Mouse (Mus musculus) kidney, embryonic 15.5 days (tissue): ENCODE data around the gene Zfp763. TPM values are rescaled to one million over a fixed set of nuclear protein-coding genes. Genes with fewer than 3 reads are reported as not detected.
"Not testable (repeated sequence)": the region's sequence is repeated elsewhere in the genome, so short reads cannot be mapped to it uniquely, and the experiment has no call there.

ENCODE experiments used
- ATAC-seq: fragments of 200-750 bp; cut with Nextera tagmentation; replicated peaks from 2 replicates; pipeline ENCODE4 v1.8.0; 2017; ENCODE audit warnings: moderate TSS enrichment; ENCODE audit not compliant: low FRiP score
- H3K27ac ChIP-seq: fragments of 300-500 bp; sonication (generic); 2 replicates; pipeline ENCODE4 v1.5.1; 2015; ENCODE audit warnings: mild to moderate bottlenecking, inconsistent platforms
- H3K27me3 ChIP-seq: fragments of 300-500 bp; sonication (generic); 2 replicates; pipeline ENCODE4 v1.6.1; 2015; ENCODE audit warnings: inconsistent platforms
- H3K36me3 ChIP-seq: fragments of 300-500 bp; sonication (generic); 2 replicates; pipeline ENCODE4 v1.6.1; 2015; ENCODE audit warnings: inconsistent platforms
- H3K4me1 ChIP-seq: fragments of 300-500 bp; sonication (generic); 2 replicates; pipeline ENCODE4 v1.6.1; 2015; ENCODE audit warnings: inconsistent platforms
- H3K4me2 ChIP-seq: fragments of 300-500 bp; sonication (generic); 2 replicates; pipeline ENCODE4 v1.6.1; 2015; ENCODE audit warnings: moderate library complexity, mild to moderate bottlenecking, inconsistent platforms
- H3K4me3 ChIP-seq: fragments of 300-500 bp; sonication (generic); replicated peaks from 2 replicates; pipeline ENCODE4 v1.5.1; 2015; ENCODE audit warnings: mild to moderate bottlenecking, inconsistent platforms
- H3K9ac ChIP-seq: fragments of 300-500 bp; sonication (generic); 2 replicates; pipeline ENCODE4 v1.6.1; 2015; ENCODE audit warnings: mild to moderate bottlenecking, inconsistent platforms
- H3K9me3 ChIP-seq: fragments of 300-500 bp; sonication (generic); replicated peaks from 2 replicates; pipeline ENCODE4 v1.6.1; 2016; ENCODE audit warnings: inconsistent platforms
- WGBS: fragments of 180-500 bp; shearing (Covaris S2); methylation state at CpG from one replicate; pipeline ENCODE4 v1.1.7; 2015; ENCODE audit warnings: mixed read lengths; 5-methylcytosine and 5-hydroxymethylcytosine counted together
- polyA plus RNA-seq: library from polyadenylated mRNA; unstranded; fragments of >200 nt; fragmentation: Nextera tagmentation; extraction: Ambion mirVana; gene quantifications from 2 replicates; pipeline ENCODE4 v1.2.1, GENCODE M21; 2015

Gene Zfp763
- polyA plus RNA-seq, result 13.9 and 14.9 TPM in 2 replicates

DNA sequence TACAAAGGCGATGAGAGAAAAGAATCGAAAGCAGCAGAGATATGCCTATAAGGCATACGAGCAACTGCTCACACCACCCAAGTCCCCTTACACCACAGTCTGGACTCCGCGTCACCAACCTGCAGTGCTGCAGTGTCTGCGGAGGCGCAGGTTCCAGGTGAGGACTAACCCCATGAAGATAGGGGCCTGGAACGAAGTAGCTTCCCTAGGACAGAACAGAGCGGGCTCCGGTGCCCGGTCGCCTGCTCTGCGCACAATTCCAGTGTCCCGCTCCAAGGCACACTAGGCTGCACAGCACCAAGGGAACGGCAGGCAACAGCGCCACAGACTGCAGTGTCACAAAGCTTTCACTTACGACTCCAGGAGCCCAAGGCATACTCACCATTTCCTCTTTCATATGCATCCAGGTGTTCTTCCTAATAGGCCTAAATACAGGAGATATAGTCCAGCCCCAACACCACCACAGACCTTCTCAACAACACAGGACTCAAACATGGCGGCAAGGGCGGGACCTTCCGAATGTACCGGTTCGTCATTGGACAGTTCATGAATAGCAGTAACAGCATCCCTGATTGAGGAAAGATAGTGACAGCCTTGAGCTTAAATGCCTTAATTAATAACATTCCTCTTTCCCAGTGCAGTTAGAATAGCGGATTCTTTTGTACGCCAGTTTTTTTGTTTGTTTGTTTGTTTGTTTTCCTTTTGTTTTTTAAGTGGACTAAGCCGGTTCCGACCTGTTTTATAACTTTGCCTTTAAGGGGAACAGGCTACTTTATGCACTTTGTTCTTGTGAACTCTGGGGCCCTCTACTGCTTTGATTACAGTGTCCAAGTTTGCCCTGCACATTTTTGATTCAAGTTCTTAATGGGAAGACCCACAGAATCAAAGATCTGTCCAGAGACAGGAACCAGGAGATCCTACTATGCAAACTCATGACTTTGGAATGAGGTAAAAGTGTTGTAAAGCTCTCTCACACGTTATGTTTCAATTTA, at the start of gene Zfp763:
TSS of gene Zfp763 (minus strand) at position 503 of the 992 bp plus-strand sequence.
- no peaks in the 10 kb centered on the region for H3K27me3 ChIP-seq
- H3K4me3 ChIP-seq, result peak within 1 kb of the TSS; percentile 77
- 0 out of 2 replicates have a peak, but pooled peaks cover 3% of the 10 kb centered on the region for H3K9me3 ChIP-seq
- peak within 1 kb of the TSS; percentile 54 for H3K4me2 ChIP-seq
- H3K27ac ChIP-seq, result peak within 1 kb of the TSS; percentile 92
- peak; percentile 98 for ATAC-seq
- 3% methylated on average over 27 of the region's 27 CpGs for WGBS
- peak within 1 kb of the TSS; percentile 79 for H3K9ac ChIP-seq
- H3K36me3 ChIP-seq, result no peaks in the 10 kb centered on the region
- 0 out of 2 replicates have a peak, but pooled peaks cover 5% of the 10 kb centered on the region for H3K4me1 ChIP-seq

DNA sequence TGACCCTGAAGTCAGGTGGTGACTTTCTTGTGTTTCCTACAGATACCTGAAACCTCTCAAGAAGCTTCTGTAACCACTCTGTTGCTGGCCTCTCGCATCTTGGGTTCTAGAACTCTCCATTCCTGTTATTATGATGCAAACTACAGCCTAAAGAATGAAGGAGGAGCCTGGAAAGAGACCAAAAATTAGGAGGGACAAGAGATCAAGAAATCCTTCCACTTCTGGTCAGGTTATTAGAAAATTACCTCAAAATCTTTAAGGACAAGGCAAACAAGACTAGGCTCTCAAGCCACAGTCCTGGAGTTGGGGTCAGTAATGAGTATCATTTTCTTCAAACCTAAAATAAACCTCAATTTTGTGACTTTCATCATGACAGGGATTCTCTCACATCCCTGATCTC, 34.8 kb upstream of the Zfp763 start, which contains the start of gene 4921501E09Rik:
TSS of gene 4921501E09Rik (minus strand) at position 101 of the 400 bp plus-strand sequence.
- no peak for ATAC-seq
- Histone ChIP-seq H3K27ac (no peak within 1 kb of the TSS), H3K9ac (no peak within 1 kb of the TSS), H3K4me2 (no peak within 1 kb of the TSS), H3K27me3 (no peaks in the 10 kb centered on the region), H3K36me3 (no peaks in the 10 kb centered on the region), H3K4me3 (no peak within 1 kb of the TSS), H3K9me3 (no peaks in the 10 kb centered on the region), H3K4me1 (no peaks in the 10 kb centered on the region)
- 64% methylated on average over 1 of the region's 1 CpGs for WGBS

DNA sequence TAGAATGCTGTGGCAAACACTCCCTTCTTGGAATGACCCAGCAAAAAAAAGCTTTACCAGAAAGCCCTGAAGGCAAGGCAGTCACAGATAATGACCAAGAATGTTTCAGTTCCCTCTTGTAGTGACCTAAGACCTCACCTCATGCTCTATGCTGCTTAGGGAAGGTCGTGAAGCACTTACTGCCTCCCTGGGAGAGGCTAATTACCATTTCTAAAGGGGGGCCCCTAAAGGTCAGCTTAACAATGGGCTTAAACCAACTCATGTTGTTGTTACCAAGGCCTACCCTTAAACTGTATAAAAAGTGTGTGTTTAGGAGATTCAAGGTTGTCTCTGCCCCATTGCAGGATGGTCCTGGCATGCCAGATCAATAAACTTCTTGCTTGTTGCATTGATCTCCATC, 29.8 kb upstream of the Zfp763 start:
- Histone ChIP-seq H3K4me2 (no peak overlapping the region), H3K27me3 (no peaks in the 10 kb centered on the region), H3K9me3 (no peaks in the 10 kb centered on the region), H3K4me3 (no peak overlapping the region), H3K9ac (no peak overlapping the region), H3K36me3 (no peaks in the 10 kb centered on the region), H3K4me1 (no peaks in the 10 kb centered on the region), H3K27ac (no peak overlapping the region)
- WGBS, result 0% methylated on average over 1 of the region's 1 CpGs
- no peak for ATAC-seq

DNA sequence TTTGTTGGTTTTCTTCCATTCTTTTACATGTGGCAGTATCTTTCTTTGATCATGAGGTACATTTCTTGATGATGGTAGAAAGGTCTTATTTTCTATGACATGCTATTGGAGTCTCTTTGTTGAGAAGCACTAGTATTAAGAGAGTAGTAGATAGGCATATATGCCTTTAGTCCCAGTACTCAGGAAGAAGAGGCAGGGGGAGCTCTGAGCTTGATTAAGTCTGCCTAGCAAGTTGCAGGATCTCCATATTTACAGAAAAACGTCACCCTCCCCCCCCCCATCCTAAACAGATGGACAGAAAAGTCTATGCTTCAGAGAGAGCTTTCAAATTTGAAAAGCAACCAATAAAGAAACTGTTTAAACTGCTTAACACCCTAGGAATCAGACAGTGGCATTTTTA, 25.6 kb upstream of the Zfp763 start:
- Histone ChIP-seq H3K9ac (no peak overlapping the region), H3K9me3 (no peaks in the 10 kb centered on the region), H3K27ac (no peak overlapping the region), H3K36me3 (no peaks in the 10 kb centered on the region), H3K4me3 (no peak overlapping the region), H3K4me2 (no peak overlapping the region), H3K4me1 (no peaks in the 10 kb centered on the region), H3K27me3 (no peaks in the 10 kb centered on the region)
- no peak for ATAC-seq
- WGBS, result 13% methylated on average over 1 of the region's 1 CpGs

DNA sequence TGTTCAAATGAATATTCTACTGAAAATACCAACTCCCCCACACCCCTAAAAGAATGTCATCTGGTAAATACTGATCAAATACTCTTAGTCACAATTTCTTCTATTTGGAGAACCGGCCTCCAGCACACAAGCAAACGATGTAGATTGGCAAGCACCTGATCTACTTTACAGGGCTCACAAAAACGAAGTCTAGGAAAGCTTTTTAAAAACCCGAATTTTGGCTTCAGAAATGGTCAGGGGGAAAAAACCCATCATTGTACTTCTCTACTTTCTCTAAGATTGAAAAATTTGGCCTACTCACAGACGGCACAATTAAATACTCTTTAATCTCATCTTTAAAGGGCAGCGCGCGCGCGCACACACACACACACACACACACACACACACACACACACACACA, 826 bp downstream of the Zfp763 start:
- no peak for ATAC-seq
- WGBS, result 9% methylated on average over 10 of the region's 10 CpGs
- Histone ChIP-seq H3K9ac (peak overlapping the region; percentile 79), H3K4me1 (0 out of 2 replicates have a peak, but pooled peaks cover 5% of the 10 kb centered on the region), H3K9me3 (peaks cover 6% of the 10 kb centered on the region), H3K36me3 (peaks cover 6% of the 10 kb centered on the region), H3K4me2 (peak overlapping the region; percentile 54), H3K4me3 (peak overlapping the region; percentile 77), H3K27ac (no peak overlapping the region), H3K27me3 (no peaks in the 10 kb centered on the region)

DNA sequence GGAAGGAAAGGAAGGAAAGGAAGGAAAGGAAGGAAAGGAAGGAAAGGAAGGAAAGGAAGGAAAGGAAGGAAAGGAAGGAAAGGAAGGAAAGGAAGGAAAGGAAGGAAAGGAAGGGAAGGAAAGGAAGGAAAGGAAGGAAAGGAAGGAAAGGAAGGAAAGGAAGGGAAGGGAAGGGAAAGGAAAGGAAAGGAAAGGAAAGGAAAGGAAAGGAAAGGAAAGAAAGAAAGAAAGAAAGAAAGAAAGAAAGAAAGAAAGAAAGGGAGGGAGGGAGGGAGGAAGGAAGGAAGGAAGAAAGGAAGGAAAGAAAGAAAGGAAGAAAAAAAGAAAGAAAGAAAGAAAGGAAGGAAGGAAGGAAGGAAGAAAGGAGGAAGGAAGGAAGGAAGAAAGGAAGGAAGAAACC, 12.8 kb downstream of the Zfp763 start:
- H3K4me3 ChIP-seq, H3K4me2 ChIP-seq, H3K9ac ChIP-seq, ATAC-seq, H3K27me3 ChIP-seq, H3K27ac ChIP-seq, H3K4me1 ChIP-seq: not testable (repeated sequence)
- H3K9me3 ChIP-seq, result peaks cover 67% of the 10 kb centered on the region
- peaks cover 85% of the 10 kb centered on the region for H3K36me3 ChIP-seq

DNA sequence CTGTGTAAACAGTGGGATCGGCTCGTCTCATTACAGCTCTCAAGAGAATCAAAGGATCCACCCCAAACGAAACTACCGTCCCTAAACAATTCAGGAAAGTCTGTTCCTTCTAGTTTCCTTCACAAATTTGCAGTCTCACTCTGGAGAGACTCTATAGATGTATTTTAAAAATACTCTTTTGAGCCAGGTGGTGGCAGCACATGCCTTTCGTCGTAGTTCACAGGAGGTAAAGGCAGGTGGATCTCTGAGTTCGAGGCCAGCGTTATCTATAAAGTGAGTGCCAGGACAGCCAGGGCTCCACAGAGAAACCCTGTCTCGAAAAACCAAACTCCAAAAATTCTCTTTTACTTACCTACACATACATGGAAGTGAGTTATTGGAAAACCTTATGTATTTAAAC, 24.9 kb downstream of the Zfp763 start:
- peaks cover 9% of the 10 kb centered on the region for H3K9me3 ChIP-seq
- H3K4me3 ChIP-seq, result no peak overlapping the region
- no peaks in the 10 kb centered on the region for H3K4me1 ChIP-seq
- ATAC-seq, result no peak
- no peak overlapping the region for H3K4me2 ChIP-seq
- H3K27me3 ChIP-seq, result no peaks in the 10 kb centered on the region
- WGBS, result 48% methylated on average over 9 of the region's 9 CpGs
- peaks cover 24% of the 10 kb centered on the region for H3K36me3 ChIP-seq
- no peak overlapping the region for H3K27ac ChIP-seq
- no peak overlapping the region for H3K9ac ChIP-seq

DNA sequence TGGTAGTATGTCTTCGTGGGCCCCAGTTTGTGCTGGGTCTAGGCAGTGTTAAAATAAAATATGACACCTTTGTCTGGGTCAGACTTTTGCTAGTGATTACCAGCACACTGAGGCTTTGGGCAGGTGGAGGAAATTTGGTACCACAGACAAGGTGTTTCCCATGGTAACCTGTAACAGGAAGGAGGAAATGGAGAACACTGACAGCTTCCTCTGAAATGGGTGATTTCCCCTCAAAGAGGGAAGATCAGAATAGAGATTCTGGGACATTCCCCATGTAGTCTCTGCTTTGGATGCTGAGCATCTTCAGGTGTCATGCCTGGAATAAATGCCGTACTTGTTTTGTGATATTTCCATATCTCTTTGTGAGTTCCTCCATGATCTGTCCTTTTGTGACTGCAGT, 34.7 kb downstream of the Zfp763 start:
- Histone ChIP-seq H3K27ac (no peak overlapping the region), H3K9ac (no peak overlapping the region), H3K36me3 (peaks cover 65% of the 10 kb centered on the region), H3K4me2 (no peak overlapping the region), H3K4me3 (no peak overlapping the region), H3K4me1 (peaks cover 6% of the 10 kb centered on the region), H3K9me3 (peaks cover 8% of the 10 kb centered on the region), H3K27me3 (no peaks in the 10 kb centered on the region)
- no peak for ATAC-seq
- WGBS, result 89% methylated on average over 2 of the region's 2 CpGs

DNA sequence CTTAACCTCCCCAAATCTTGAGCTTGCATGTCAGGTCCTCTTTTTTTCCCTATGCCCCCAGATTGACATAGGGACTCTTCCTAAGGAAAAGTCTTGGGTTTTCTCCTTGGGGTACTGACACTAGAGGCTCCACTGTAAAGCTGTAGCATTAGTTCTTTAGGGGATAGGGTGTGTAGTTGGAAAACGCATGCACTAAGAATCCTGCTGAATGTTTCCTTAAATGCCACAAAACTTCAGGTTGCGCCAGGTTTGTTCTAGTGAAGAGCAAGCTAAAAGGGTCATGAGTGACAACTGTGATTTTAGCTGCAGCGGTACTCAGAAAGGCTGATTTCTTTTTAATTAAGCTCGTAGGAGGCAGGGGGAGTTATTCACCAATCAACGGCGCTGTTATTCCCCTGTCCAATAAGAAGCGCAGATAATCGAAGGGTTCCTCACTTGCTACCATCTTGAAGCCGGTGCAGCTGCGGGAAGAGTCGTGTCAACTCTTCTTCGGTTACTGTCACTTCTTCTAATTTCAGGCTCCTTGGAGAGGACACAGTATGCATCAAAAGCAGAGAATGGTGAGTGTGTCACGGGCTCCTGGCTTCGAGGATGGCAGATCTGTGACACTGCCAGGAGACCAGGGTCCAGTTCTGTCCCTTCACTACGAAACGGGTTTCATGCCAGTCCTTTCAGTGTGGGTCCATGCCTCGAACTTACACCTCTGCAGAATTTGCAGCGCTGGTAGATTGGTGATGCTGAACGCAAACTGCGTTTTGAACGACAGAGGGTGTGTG, 40.3 kb downstream of the Zfp763 start, which contains the start of gene Zfp952:
TSS of gene Zfp952 (plus strand) at position 431 of the 776 bp plus-strand sequence.
- Histone ChIP-seq H3K27ac (peak within 1 kb of the TSS; percentile 74), H3K9me3 (no peaks in the 10 kb centered on the region), H3K27me3 (no peaks in the 10 kb centered on the region), H3K4me3 (peak within 1 kb of the TSS; percentile 83), H3K9ac (peak within 1 kb of the TSS; percentile 63), H3K4me1 (peaks cover 9% of the 10 kb centered on the region), H3K4me2 (peak within 1 kb of the TSS; percentile 77), H3K36me3 (peaks cover 26% of the 10 kb centered on the region)
- WGBS, result 2% methylated on average over 21 of the region's 21 CpGs
- peak; percentile 97 for ATAC-seq

DNA sequence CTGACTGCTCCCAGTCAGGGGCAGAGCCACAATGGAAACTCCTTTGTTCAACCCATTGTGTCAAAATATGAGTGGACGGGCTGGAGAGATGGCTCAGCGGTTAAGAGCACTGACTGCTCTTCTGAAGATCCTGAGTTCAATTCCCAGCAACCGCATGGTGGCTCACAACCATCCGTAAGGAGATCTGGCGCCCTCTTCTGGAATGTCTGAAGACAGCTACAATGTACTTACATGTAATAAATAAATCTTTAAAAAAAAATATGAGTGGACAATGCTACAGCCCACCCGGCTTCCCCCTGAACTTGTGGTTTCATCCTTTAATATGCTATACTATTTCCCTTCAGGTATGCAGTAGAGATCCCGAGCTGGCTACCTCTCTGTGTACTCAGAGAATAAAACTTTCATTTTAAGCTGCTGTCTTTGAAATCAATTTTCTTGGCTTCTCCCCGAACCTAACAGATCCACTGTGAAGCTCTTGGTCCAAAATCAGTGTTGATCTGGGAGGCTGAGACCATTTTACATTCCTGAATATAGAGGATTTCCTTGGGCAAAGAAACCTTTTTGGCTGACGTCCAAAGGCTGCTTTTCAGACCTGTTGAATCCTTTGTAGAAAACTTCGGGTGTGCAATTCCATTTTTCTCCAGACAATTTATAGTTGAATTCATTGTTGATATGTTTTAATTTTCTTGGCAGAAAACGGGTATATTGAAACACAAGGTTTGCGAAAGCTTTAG, 41.1 kb downstream of the Zfp763 start:
- Histone ChIP-seq H3K4me2 (peak overlapping the region; percentile 77), H3K27me3 (no peaks in the 10 kb centered on the region), H3K36me3 (peaks cover 26% of the 10 kb centered on the region), H3K4me1 (peaks cover 9% of the 10 kb centered on the region), H3K27ac (no peak overlapping the region), H3K4me3 (peak overlapping the region; percentile 83), H3K9me3 (no peaks in the 10 kb centered on the region), H3K9ac (no peak overlapping the region)
- 70% methylated on average over 12 of the region's 12 CpGs for WGBS
- no peak for ATAC-seq

DNA sequence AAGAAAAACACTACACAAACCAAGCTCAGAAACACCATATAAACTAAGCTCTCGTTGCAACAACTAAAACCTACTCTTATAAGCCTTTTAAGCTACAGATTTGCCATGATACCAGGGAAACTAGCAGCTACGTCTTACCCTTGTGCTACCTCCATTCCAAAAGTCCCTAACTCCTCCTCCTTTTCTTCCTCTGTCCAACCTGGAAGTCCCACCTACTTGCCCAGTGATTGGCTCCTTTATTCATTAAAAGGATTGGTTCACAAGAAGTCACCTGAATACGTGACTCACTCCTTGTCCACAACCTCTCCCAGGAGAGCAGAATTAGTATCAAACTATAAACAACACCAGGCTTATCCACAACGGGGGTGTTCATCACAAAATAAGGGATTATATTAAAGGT, 46.9 kb downstream of the Zfp763 start:
- WGBS, result 80% methylated on average over 4 of the region's 4 CpGs
- no peak for ATAC-seq

More for the DNA sequence above, 46.9 kb downstream of the Zfp763 start:
- Histone ChIP-seq H3K4me2 (no peak overlapping the region), H3K4me1 (no peaks in the 10 kb centered on the region), H3K9ac (no peak overlapping the region), H3K4me3 (no peak overlapping the region), H3K9me3 (no peaks in the 10 kb centered on the region; the same call in 1 of the 2 replicates), H3K27ac (no peak overlapping the region), H3K36me3 (peaks cover 4% of the 10 kb centered on the region; the same call in 1 of the 2 replicates), H3K27me3 (no peaks in the 10 kb centered on the region)
